Mouse (Mus musculus) right cerebral cortex, postnatal 4 days (tissue): Measurements from ENCODE around the gene Tnik.

Source experiments
- DNase-seq: peaks from one replicate; pipeline ENCODE4 v3.0.0-alpha.2; 2022

The Tnik gene

GRCm38 (mm10) chr3:28358391-28358790 lies 95.4 kb downstream of the Tnik start:
- DNase-seq = no peak

DNA sequence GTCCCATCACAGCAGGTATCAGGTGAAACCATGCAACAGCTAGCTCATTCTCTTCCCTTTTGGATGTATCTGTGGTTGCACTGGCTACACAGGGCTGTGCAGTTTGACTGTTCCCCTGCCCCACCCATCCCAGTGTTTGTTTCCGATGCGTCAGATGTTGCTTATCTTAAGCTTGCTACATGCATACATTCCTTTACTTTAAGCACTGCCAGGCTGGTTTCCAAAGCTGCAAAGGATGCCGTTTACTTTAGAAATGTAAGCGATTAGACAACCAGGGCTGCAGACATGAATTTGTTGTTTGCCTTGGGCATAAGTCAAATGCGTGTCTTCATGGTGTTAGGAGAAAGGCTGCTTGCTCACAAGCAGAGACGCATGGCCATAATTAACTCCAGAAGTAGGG lies 96.1 kb downstream of the Tnik start:
- DNase-seq = no peak

- DNase-seq = no peak
These were observed 98.0 kb downstream of the Tnik start for GRCm38 (mm10) chr3:28361056-28361455.

- DNase-seq = no peak
These were observed 100.6 kb downstream of the Tnik start for GRCm38 (mm10) chr3:28363441-28364125.

GRCm38 (mm10) chr3:28368746-28369145 lies 105.7 kb downstream of the Tnik start:
- no peak for DNase-seq

DNA sequence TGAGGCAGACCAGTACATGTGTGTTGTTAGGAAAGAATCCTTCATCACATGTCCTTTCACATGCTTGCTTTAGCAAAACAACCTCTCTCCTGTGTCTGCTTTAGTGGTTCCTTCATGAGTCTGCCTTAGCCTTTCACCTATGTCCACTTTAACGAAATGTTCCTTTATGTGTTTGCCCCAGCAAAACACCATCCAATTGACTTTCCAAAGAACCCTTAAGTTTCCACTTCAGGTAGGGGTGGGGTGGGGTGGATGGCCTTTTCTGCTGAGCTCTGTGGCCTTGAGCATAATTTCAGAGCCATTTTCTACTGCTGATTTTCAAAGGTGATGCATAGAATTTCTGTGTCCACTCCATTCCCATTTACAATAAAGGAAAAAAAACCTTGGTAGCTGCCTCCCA lies 106.3 kb downstream of the Tnik start:
- no peak for DNase-seq

DNA sequence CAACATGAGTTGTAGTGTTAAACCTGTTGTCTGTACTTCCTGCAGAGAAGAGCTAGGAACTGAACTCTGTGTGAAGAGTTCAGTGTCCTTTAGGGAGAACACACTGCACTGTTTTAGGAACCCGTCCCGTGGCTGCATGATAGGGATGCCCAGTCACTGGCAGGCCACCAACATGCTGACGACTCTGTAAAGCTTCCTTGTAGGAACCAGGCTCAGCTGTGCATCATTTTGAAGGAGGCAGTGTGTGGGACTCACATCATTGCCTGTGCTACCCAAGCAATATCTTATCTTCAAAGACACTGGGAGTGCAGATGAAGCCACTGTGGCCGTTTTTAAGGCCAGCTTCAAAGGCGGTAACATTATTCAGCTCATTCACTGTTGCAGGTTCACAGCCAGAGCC lies 106.7 kb downstream of the Tnik start:
- DNase-seq = peak; percentile 17

GRCm38 (mm10) chr3:28371583-28371982 lies 108.6 kb downstream of the Tnik start:
- no peak for DNase-seq

- DNase-seq = no peak
These were observed 109.4 kb downstream of the Tnik start for GRCm38 (mm10) chr3:28372459-28372858.

GRCm38 (mm10) chr3:28374738-28375510 lies 111.9 kb downstream of the Tnik start:
- DNase-seq = no peak

DNA sequence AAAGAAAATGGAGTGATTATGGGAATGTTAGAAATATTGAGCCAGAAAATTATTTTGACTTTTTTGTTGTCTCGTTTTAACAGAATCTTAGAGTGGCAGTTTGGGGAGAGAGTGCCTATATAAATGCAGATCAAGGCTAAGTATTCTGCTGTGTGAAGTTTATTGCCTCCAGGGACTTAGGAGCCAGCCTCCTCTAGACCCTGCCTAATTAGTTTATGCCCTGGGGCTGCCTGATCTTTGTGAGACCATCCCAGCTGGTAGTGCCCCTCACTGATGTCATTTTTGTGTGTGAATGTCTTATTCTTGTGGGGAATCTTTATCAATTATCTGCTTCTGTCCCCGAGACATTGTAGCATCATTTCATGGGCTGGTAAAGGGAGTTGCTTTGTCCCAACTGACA lies 117.2 kb downstream of the Tnik start:
- DNase-seq = no peak

DNA sequence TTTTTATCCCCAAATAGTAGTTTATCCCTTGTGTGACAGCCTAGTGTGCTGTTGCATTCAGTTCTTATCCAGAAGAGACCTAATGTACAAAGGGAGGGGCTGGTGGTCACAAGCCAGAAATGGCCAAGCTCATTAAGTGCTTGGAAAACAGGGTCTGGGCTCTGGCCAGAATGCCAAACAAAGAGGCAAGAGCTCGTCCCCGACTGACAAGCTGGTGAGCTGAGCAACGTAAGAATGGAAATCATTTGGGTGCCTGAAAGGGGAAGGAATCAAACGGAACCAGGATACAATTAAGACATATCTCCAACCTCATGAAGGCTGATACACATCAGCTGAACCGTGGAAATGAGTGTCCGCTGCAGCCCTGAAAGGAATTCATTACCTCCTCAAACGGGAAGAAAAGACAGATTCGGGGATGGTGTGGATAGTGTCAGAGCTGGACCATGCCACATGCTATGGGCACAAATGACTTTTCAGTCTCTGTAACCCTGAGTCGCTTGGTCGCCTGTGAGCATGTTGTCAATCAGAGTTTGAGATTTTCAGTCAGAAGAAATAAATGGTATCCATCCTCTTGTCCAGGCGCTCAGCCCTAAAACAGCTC lies 120.6 kb downstream of the Tnik start:
- no peak for DNase-seq

- DNase-seq = no peak
These were observed 122.4 kb downstream of the Tnik start for GRCm38 (mm10) chr3:28385199-28385975.

DNA sequence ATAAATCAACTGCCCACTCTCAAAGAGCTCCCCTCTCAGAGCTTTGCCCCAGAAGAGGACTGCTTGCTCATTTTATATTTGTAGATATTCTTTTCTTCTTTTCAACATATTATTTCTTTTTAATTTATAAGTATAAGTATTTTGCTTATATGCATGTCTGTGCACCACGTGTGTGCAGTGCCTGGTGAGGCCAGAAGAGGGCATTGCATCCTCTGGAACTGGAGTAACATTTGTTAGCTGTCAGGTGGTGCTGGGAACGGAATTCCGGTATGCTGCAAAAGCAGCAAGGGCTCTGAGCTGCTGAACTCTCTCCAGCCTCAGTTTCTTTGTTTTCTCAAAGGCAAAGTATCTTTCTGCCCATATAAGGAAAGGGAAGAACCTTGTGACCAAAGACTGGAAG lies 125.5 kb downstream of the Tnik start:
- no peak for DNase-seq

DNA sequence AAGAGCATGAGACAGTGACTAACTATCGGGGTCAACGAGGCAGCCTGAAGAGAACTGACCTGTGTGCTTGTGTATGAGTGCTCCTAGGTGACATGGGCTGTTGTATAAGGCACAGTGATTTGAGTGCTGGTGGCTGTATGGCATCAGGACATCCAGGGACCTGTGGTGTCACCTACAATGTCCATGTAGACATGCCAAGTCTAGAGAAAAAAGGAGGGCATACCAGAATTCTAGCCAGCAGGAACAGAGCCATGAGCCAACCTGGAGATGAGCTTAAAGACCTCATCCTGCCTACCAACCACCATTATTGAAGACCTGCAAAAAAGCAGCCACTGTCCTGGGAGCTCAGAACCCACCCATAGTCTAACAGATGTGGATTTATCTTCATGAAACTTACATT lies 127.2 kb downstream of the Tnik start:
- DNase-seq = no peak

DNA sequence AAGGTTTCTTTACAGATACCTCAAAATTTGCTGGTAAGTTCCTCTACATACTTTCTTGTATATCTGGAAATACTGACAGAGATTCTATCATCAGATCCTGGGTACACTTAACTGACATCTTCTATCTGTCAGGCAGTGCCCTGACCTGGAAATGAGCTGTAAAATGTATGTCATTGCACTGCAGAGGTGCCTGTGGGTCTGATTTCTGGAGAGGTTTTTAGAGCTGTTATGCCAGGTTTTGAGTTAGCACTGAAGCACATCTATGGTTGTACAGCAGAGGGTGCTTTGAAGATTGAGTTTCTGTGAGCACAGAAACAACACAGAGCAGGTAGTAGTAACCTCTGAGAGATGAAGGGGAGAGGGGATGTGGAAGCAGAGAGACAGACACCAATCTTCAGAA lies 129.5 kb downstream of the Tnik start:
- no peak for DNase-seq

DNA sequence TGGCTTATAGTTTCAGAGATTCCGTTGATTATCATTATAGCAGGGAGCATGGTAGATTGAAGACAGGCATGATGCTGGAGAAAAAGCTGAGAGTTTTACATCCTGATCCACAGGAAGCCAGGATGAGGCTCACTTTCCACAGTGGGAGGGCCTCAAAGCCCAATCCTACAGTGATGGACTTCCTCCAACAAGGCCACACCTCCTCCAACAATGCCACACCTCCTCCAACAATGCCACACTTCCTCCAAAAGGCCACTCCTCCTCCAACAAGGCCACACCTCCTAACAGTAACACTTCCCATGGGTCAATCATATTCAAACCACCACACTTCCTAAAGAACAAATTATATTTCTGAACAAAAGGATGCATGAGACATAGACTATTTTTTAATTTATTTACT lies 135.8 kb downstream of the Tnik start:
- DNase-seq = no peak

GRCm38 (mm10) chr3:28399593-28400216 lies 136.7 kb downstream of the Tnik start:
- no peak for DNase-seq

DNA sequence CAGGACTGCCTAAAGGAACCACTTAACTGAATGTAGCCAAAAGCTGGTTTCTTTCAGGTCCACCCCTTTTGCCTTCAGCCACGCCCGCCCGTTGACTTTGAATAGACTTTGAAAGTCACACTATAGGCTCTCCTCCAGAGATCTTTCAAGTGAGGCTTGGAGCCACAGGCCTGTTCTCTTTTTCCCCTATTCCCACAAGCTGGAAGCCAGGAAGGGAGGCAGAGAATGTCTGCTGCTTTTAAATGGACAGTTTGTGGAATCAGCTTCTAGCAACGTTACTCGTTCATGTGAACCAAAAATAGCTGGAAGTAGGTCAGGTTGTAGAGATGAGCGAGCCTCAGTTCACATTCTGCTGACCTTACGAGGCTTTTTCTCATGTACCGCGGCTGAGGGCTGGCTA lies 138.3 kb downstream of the Tnik start:
- no peak for DNase-seq

DNA sequence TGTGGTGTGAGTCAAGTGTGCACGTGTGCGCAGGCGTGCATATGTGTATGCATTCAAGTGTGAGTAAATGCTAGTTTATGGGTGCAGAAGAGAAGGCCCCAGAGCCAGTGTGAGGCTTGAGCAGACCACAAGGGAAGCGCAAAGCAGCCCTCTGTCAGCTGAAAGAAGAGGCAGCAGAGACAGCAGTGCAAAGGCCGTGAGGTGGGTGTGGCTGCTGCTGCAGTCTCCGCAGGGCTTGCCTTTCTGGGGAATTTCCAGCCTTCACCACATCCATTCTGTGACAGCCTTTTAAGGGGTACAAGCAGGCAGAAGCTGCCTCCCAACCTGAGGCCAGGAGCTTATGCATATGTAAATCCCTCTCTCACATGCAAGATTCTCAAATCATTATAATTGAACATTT lies 139.2 kb downstream of the Tnik start:
- no peak for DNase-seq

GRCm38 (mm10) chr3:28405391-28405790 lies 142.4 kb downstream of the Tnik start:
- no peak for DNase-seq

GRCm38 (mm10) chr3:28408859-28409459 lies 145.9 kb downstream of the Tnik start:
- DNase-seq = peak; percentile 32

DNA sequence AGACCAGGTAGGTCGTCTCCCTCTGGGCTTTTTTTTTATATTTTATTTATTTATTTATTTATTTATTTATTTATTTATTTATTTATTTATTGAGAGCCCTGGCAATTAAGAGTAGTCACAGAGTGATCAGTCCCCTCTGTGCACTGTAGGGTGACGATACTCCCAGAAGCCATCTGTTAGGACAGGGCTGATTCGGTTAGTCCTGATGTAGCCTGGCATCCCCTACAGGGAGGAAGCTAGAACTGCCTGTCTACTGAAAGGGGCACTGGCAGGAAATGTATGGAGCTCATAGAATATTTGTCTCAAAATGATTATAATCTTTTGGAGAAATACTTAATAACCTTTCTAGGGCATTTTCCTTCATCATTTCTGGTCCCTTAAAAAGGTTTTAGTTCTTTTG lies 147.3 kb downstream of the Tnik start:
- no peak for DNase-seq
